Comparison of ENCODE assay signal across 13 mouse cellular contexts in the genomic region with DNA sequence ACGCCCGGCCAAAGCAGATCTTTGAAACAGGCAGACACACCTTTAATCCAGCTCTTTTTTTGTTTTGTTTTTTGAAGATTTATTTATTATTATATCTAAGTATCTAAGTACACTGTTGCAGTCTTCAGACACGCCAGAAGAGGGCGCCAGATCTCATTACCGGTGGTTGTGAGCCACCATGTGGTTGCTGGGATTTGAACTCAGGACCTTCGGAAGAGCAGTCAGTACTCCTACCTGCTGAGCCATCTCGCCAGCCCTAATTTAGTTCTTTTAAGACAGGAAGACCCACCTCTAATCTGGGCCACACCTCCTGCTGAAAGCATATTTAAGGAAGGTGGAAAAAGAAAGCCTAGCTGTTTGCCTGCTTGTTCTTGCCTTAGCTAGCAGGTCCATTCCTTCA. TPM values are rescaled to one million over a fixed set of nuclear protein-coding genes. Genes with fewer than 3 reads are reported as not detected.
DNase-seq lines count a peak whose midpoint lies in the region; ATAC-seq and TF ChIP-seq lines count a peak whose summit lies in the region.
"Had no signal": no experiment of that assay in that cellular context is flagged by ENCODE, and none has a peak within 500 bp of the region (broad histone marks: within the 10 kb centered on the region; RNA-seq: fewer than 3 reads in every experiment).

No protein-coding gene starts in this region.

- H3K27me3 ChIP-seq in forebrain, postnatal 0 days (ENCODE audit: insufficient read depth, low read length): peaks cover 4% of the 10 kb centered on the region
- H3K27me3 ChIP-seq in forebrain, embryonic 11.5 days (ENCODE audit: control insufficient read depth, insufficient read depth, low read length): no peaks in the 10 kb centered on the region
- H3K27me3 ChIP-seq: embryonic facial prominence, embryonic 13.5 days had no signal

- H3K9ac ChIP-seq in forebrain, postnatal 0 days: no peak overlapping the region
- no peak overlapping the region for H3K9ac ChIP-seq in forebrain, embryonic 11.5 days (ENCODE audit: low read length)
- H3K9ac ChIP-seq: embryonic facial prominence, embryonic 13.5 days; liver, embryonic 13.5 days had no signal

- no peak overlapping the region for H3K4me2 ChIP-seq in forebrain, postnatal 0 days (ENCODE audit: low read depth)
- H3K4me2 ChIP-seq in forebrain, embryonic 11.5 days (ENCODE audit: low read depth, low read length, severe bottlenecking): no peak overlapping the region
- H3K4me2 ChIP-seq: embryonic facial prominence, embryonic 13.5 days; liver, embryonic 13.5 days had no signal

- TF ChIP-seq CTCF in forebrain, postnatal 0 days (IDR thresholded peaks at IDR 0.05; ENCODE audit: low read depth): peak; percentile 15; the same call in 1 of the 2 replicates
- peak; percentile 20; the same call in 1 of the 2 replicates for TF ChIP-seq CTCF in lung, adult 2 months (IDR thresholded peaks at IDR 0.05; ENCODE audit: insufficient read depth, low read length)
- TF ChIP-seq CTCF in olfactory bulb, adult 2 months (IDR thresholded peaks at IDR 0.05; ENCODE audit: insufficient read depth, low read depth, low read length): peak; percentile 36; the same call in 1 of the 2 replicates

- WGBS in forebrain, postnatal 0 days: 58% methylated on average over 7 of the region's 7 CpGs
- 52% methylated on average over 7 of the region's 7 CpGs for WGBS in forebrain, embryonic 11.5 days
- 57% methylated on average over 7 of the region's 7 CpGs for WGBS in lung, adult 2 months
- WGBS in olfactory bulb, adult 2 months: 51% methylated on average over 7 of the region's 7 CpGs

- H3K36me3 ChIP-seq in forebrain, postnatal 0 days (ENCODE audit: insufficient read depth): no peaks in the 10 kb centered on the region
- H3K36me3 ChIP-seq in forebrain, embryonic 11.5 days (ENCODE audit: control insufficient read depth, insufficient read depth, low read length): no peaks in the 10 kb centered on the region
- H3K36me3 ChIP-seq: embryonic facial prominence, embryonic 13.5 days; liver, embryonic 13.5 days had no signal

- ATAC-seq in forebrain, postnatal 0 days: no peak
- no peak for ATAC-seq in forebrain, embryonic 11.5 days (replicated peaks; ENCODE audit: low FRiP score)

- no peaks in the 10 kb centered on the region for H3K9me3 ChIP-seq in forebrain, postnatal 0 days (ENCODE audit: low read length)
- no peaks in the 10 kb centered on the region for H3K9me3 ChIP-seq in forebrain, embryonic 11.5 days (ENCODE audit: control insufficient read depth, low read length)
- H3K9me3 ChIP-seq: embryonic facial prominence, embryonic 13.5 days; liver, embryonic 13.5 days had no signal

- H3K4me3 ChIP-seq in forebrain, postnatal 0 days (ENCODE audit: low read depth, low read length): no peak overlapping the region
- H3K4me3 ChIP-seq in forebrain, embryonic 11.5 days (ENCODE audit: low read depth, low read length): no peak overlapping the region
- no peak overlapping the region for H3K4me3 ChIP-seq in lung, adult 2 months (replicated peaks; ENCODE audit: extremely low read depth, low read depth, low read length)
- no peak overlapping the region for H3K4me3 ChIP-seq in olfactory bulb, adult 2 months (ENCODE audit: insufficient read depth, low read depth, low read length)
- H3K4me3 ChIP-seq: embryonic facial prominence, embryonic 13.5 days; liver, embryonic 13.5 days; myocyte had no signal

- H3K27ac ChIP-seq in forebrain, postnatal 0 days (ENCODE audit: low read depth, low read length): no peak overlapping the region
- H3K27ac ChIP-seq in forebrain, embryonic 11.5 days (ENCODE audit: low read depth, low read length): no peak overlapping the region
- no peak overlapping the region for H3K27ac ChIP-seq in olfactory bulb, adult 2 months (ENCODE audit: insufficient read depth, low read depth, low read length)
- H3K27ac ChIP-seq: embryonic facial prominence, embryonic 13.5 days; liver, embryonic 13.5 days had no signal

- H3K4me1 ChIP-seq in forebrain, postnatal 0 days (ENCODE audit: insufficient read depth): no peaks in the 10 kb centered on the region
- H3K4me1 ChIP-seq in forebrain, embryonic 11.5 days (replicated peaks; ENCODE audit: control insufficient read depth, insufficient read depth, low read length): peaks cover 3% of the 10 kb centered on the region; the same call in 1 of the 2 replicates
- no peaks in the 10 kb centered on the region for H3K4me1 ChIP-seq in lung, adult 2 months (ENCODE audit: control insufficient read depth, insufficient read depth, low read length)
- H3K4me1 ChIP-seq in olfactory bulb, adult 2 months (ENCODE audit: control insufficient read depth, insufficient read depth, low read length): peaks cover 3% of the 10 kb centered on the region; the same call in 1 of the 2 replicates

- no peak for TF ChIP-seq POLR2A in lung, adult 2 months (IDR thresholded peaks at IDR 0.05; ENCODE audit: borderline replicate concordance, extremely low read depth, low read depth, low read length)
- TF ChIP-seq POLR2A in olfactory bulb, adult 2 months (IDR thresholded peaks at IDR 0.05; ENCODE audit: insufficient read depth, low read depth, low read length): no peak

- no peak for DNase-seq in forebrain, postnatal 0 days
- DNase-seq in forebrain, embryonic 11.5 days (ENCODE audit: low spot score): no peak
- DNase-seq in lung, adult 2 months: no peak
- no peak for DNase-seq in lung, adult 18-20 months
- peak; percentile 43 for DNase-seq in ES-CJ7 (ENCODE audit: low read depth, low spot score)
- no peak for DNase-seq in yolk sac, embryonic 10.5 days (ENCODE audit: low spot score)
- DNase-seq in ovary, postnatal 14 days (ENCODE audit: low spot score): no peak
- DNase-seq: heart, postnatal 10 days; liver, embryonic 13.5 days; right cerebral cortex, postnatal 4 days had no signal

RNA-seq across cellular contexts. Expression of gene Snrpc, which starts 7.5 kb away (rescaled TPM):
- 137 and 204 TPM in 2 replicates for total RNA-seq in forebrain, postnatal 0 days (2014; rRNA removed)
- 259 and 297 TPM in 2 replicates for polyA plus RNA-seq in forebrain, postnatal 0 days (2015; fragmentation: Nextera tagmentation; extraction: Ambion mirVana)
- polyA plus RNA-seq in forebrain, embryonic 11.5 days (2014; fragmentation: Nextera tagmentation; extraction: Ambion mirVana): 371 and 373 TPM in 2 replicates
- polyA plus RNA-seq in lung, adult 2 months (2012; rRNA removed): 81.0 and 90.0 TPM in 2 replicates
- not detected in 2 replicates for polyA plus RNA-seq in olfactory bulb, adult 2 months (2012; ENCODE audit: insufficient read depth, insufficient read length, low replicate concordance, missing spikeins)

RNA-seq across cellular contexts. Expression of gene D17Wsu92e, which starts 10.0 kb away (rescaled TPM):
- total RNA-seq in forebrain, postnatal 0 days (2014; rRNA removed): 63.6 and 70.5 TPM in 2 replicates
- polyA plus RNA-seq in forebrain, postnatal 0 days (2015; fragmentation: Nextera tagmentation; extraction: Ambion mirVana): 8.6 and 9.4 TPM in 2 replicates
- 12.7 and 14.1 TPM in 2 replicates for polyA plus RNA-seq in forebrain, embryonic 11.5 days (2014; fragmentation: Nextera tagmentation; extraction: Ambion mirVana)
- polyA plus RNA-seq in lung, adult 2 months (2012; rRNA removed): 95.1 and 131 TPM in 2 replicates
- polyA plus RNA-seq in olfactory bulb, adult 2 months (2012; ENCODE audit: insufficient read depth, insufficient read length, low replicate concordance, missing spikeins): 114 TPM in 1 of 2 replicates, not detected in the other

RNA-seq across cellular contexts. Expression of gene Uhrf1bp1, which starts 25.8 kb away (rescaled TPM):
- total RNA-seq in forebrain, postnatal 0 days (2014; rRNA removed): 9.8 and 13.6 TPM in 2 replicates
- polyA plus RNA-seq in forebrain, postnatal 0 days (2015; fragmentation: Nextera tagmentation; extraction: Ambion mirVana): 2.1 and 2.6 TPM in 2 replicates
- 7.8 and 9.7 TPM in 2 replicates for polyA plus RNA-seq in forebrain, embryonic 11.5 days (2014; fragmentation: Nextera tagmentation; extraction: Ambion mirVana)
- polyA plus RNA-seq in lung, adult 2 months (2012; rRNA removed): 8.4 and 8.5 TPM in 2 replicates
- not detected in 2 replicates for polyA plus RNA-seq in olfactory bulb, adult 2 months (2012; ENCODE audit: insufficient read depth, insufficient read length, low replicate concordance, missing spikeins)

Comparison
In these comparisons a context has a peak if more than half of its experiments do, and no peak if none do; other contexts are left out.
1. RNA of gene Snrpc, which starts 7.5 kb away (polyA plus RNA-seq): 371 to 373 TPM in forebrain, embryonic 11.5 days, 259 to 297 TPM in forebrain, postnatal 0 days and 81.0 to 90.0 TPM in lung, adult 2 months; not detected in olfactory bulb, adult 2 months; every median in the first group is over 10 times any median in the second.
2. Peak in every context shown above with its lines, with median percentiles within 50 percentile points of each other: CTCF ChIP-seq.